Mouse (Mus musculus) right cerebral cortex, adult 18-20 months (tissue): ENCODE measurements around the gene Cd36.

Experiments used
- DNase-seq: peaks from one replicate; pipeline ENCODE4 v3.0.0; 2022; ENCODE audit warnings: mixed read lengths

The Cd36 gene

DNA sequence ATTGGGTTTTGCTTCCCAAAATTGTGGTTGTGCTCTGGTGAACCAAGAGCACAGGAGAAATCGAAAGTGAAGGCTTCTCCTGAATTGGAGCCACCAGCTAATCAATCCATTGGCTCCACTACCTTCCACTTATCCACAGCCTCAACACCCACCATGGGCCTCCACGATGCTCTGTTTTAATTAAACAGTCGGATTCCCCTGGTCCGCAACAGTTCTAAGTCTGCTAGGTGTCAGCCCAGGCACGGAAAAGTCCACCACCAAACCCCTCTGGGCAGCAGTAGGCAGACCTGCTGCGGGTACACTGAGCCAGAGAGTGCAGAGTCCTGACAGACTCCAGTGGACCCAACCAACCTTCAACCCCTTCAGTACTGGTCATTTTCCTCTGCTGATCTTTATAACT is 112.0 kb downstream of the Cd36 start:
- DNase-seq, result peak; percentile 40

DNA sequence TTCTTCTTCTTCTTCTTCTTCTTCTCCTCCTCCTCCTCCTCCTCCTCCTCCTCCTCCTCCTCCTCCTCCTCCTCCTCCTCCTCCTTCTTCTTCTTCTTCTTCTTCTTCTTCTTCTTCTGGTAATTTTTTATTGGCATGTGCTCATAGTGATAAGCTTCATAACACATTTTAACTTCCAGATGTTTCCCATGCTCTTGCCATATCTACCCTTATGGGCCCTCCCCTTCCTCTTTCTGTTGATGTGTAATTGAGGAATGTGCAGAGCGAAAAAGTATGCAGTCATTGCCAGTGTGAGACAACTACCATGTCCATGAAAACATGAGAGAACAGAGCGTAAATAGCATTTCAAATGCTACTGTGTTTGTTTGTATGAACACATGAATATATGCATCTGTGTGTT is 118.3 kb downstream of the Cd36 start:
- no peak for DNase-seq

DNA sequence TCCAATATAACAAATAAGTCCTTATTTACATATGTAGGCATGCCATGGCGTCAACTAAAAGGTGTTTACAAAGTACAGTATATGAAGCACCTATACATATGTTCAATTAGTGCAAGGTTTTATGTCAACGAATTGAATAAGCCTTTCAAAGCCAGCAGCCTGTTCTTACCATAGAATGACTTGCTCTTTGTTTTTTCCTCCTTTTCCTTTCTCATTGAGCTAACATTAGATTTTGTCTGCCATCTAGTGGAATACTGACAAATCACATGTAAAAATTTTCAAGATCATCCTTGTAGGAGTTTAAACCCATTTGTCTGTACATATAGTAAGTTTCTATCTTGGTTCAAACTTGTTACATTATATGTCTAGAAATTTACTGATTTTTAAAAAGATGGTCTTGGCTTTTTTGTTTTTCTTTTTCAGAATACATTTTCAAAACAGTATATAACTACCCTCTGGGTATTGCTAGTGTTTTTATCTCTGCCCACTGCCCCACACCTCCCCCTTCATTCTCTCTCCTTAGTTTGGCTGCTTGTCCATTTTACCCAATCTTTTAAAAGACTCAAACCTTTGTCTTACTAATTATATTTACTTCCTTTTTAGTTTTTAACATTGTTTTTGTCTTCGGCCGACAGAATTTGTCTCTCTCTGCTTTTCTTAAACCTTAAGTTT is 122.5 kb downstream of the Cd36 start:
- no peak for DNase-seq

DNA sequence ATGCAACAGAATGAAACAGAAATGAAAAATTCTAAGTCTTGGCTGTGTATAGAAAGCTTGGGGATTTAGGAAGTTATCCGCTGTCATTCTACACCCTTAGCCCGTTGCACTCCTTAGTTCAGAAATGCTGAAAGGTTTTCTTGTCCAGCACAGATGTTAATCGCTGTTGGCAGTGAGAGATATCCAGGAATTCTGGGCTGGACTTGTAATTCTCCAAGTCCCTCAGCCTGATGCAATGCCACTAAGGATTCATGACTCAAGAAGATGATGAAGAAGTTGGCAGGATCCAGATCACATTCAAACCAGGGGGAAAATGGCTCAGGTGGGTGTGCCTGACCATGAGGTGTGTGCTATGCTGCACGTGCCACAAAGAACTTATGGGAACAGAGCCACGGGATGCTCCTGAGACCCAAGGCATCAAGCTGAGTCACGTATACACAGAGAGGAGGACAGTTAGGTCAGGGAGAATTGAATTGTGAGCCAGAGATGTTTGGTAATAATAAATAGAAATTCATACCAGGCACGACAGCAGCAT is 135.1 kb downstream of the Cd36 start:
- DNase-seq, result no peak

DNA sequence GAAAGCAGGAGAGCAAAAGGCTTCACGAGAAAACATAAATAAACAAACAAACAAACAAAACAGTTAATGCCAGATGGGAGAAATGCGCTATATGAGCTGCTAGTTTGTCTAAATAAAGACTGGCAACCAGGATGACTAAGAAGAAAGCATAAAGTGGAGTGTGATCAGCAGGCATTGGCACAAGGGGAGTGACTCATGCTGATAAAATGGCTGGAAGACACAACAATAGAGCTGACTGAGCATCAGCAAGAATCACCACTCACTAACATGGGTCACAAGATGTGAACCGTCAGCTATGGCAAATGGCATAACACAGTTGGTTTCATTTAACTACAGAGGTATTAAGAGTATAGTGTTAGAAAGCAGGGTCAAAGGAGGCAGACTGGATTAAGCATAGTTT is 140.3 kb downstream of the Cd36 start:
- no peak for DNase-seq

DNA sequence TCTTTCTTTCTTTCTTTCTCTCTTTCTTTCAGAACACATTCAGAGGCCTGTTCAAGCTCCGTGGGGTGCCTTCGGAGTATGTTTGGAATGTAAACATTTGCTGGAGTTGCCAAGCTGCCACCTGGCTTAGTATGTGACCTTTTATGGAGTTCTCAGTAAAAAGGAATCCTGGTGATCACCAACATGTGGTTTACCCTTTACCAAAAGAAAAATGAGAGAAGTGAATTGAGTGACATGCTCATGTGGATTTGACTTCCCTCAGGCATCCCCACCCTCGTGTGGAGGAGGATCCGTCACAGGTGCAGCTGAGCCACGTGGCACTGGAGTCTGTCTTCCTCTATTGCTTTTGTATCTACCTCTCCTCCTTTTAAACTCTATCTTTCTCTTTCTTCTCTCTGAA is 141.5 kb downstream of the Cd36 start:
- no peak for DNase-seq

DNA sequence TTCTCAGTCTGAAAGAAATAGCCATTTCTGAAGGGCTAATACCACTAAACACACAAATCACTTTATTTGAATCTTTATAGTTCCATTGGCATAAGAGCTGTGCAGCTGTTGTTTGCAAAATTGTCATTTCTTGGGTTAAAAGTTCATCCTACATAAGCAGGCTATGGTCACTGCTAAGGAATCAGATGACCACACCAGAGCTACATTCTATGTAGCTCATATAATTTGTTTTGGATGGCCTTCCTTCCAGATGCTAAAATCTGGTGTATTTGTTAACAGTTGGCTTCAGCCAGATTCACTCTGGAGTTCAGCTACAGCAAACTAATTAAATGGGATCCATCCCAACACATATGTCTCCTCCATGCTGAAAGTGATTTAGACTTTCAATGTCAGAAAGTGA is 142.1 kb downstream of the Cd36 start:
- no peak for DNase-seq

DNA sequence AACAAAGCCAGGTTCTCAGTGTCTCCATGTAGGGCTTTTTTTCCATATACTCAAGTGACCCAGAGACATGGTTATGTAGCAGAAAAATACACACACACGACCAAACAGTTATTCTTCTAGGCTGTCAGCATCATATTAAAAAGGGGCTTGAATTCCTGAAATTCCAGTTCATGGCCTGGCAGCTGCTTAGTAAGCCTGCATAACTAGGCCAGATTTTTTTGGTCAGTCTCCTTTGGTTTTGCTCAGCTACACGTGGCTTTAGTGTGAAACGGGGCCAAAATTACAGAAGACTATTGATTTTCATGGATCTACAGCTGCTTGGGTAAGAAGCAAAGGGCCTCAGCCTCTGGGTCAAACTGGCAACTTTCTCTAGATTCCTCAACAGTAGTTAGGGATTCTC is 148.8 kb downstream of the Cd36 start:
- DNase-seq, result no peak
